ENCODE assay signal across 19 mouse cellular contexts in genomic region chr16:8581661-8582239, GRCm38 (mm10). TPM values are rescaled to one million over a fixed set of nuclear protein-coding genes. Genes with fewer than 3 reads are reported as not detected.
DNase-seq lines count a peak whose midpoint lies in the region; ATAC-seq and TF ChIP-seq lines count a peak whose summit lies in the region.
"Had no signal": no experiment of that assay in that cellular context is flagged by ENCODE, and none has a peak within 500 bp of the region (broad histone marks: within the 10 kb centered on the region; RNA-seq: fewer than 3 reads in every experiment).

No protein-coding gene starts in this region.

- no peaks in the 10 kb centered on the region for H3K27me3 ChIP-seq in heart, adult 2 months (ENCODE audit: control insufficient read depth, insufficient read depth, low read length)
- no peaks in the 10 kb centered on the region for H3K27me3 ChIP-seq in heart, embryonic 10.5 days (ENCODE audit: insufficient read depth, poor library complexity, severe bottlenecking)
- H3K27me3 ChIP-seq in liver, embryonic 14.5 days (ENCODE audit: control insufficient read depth, insufficient read depth, low read length) = no peaks in the 10 kb centered on the region
- H3K27me3 ChIP-seq in liver, embryonic 11.5 days (replicated peaks; ENCODE audit: control insufficient read depth, insufficient read depth, low read length) = no peaks in the 10 kb centered on the region
- H3K27me3 ChIP-seq in E14TG2a.4 (ENCODE audit: insufficient read depth, low read length) = no peaks in the 10 kb centered on the region
- H3K27me3 ChIP-seq: forebrain, embryonic 15.5 days; lung, embryonic 15.5 days; midbrain, embryonic 13.5 days had no signal

- H3K4me1 ChIP-seq in heart, adult 2 months (ENCODE audit: control insufficient read depth, insufficient read depth, low read length) = no peaks in the 10 kb centered on the region
- H3K4me1 ChIP-seq in heart, embryonic 10.5 days = no peaks in the 10 kb centered on the region
- H3K4me1 ChIP-seq in liver, embryonic 14.5 days (replicated peaks; ENCODE audit: control insufficient read depth in 2 of 2, insufficient read depth in 2 of 2, low read length in 1 of 2) = no peaks in the 10 kb centered on the region
- H3K4me1 ChIP-seq in liver, embryonic 11.5 days (replicated peaks; ENCODE audit: control insufficient read depth, insufficient read depth, low read length) = no peaks in the 10 kb centered on the region
- H3K4me1 ChIP-seq in E14TG2a.4 (replicated peaks; ENCODE audit: low read depth, low read length) = peaks cover 37% of the 10 kb centered on the region
- H3K4me1 ChIP-seq: forebrain, embryonic 15.5 days; lung, embryonic 15.5 days; midbrain, embryonic 13.5 days had no signal

- TF ChIP-seq POLR2A in heart, adult 2 months (IDR thresholded peaks at IDR 0.05; ENCODE audit: insufficient read depth, low read depth, low read length) = no peak

- peak; percentile 18; the same call in 1 of the 2 replicates for TF ChIP-seq CTCF in heart, adult 2 months (IDR thresholded peaks at IDR 0.05)
- peak; percentile 39 for TF ChIP-seq CTCF in liver, embryonic 14.5 days (IDR thresholded peaks at IDR 0.05; ENCODE audit: low read depth)
- TF ChIP-seq CTCF in E14TG2a.4 (conservative IDR thresholded peaks at IDR 0.05; ENCODE audit: low read length) = peak; percentile 65

- H3K79me2 ChIP-seq in heart, adult 2 months (replicated peaks; ENCODE audit: control insufficient read depth, insufficient read depth, low read length) = no peaks in the 10 kb centered on the region

- ATAC-seq in liver, embryonic 14.5 days (ENCODE audit: insufficient read depth) = no peak
- no peak for ATAC-seq in liver, embryonic 11.5 days (replicated peaks; ENCODE audit: low FRiP score)
- ATAC-seq in granulocyte monocyte progenitor cell, adult 5-6 weeks (replicated peaks; ENCODE audit: poor library complexity, severe bottlenecking) = no peak
- ATAC-seq: activated CD4-positive, CD25-positive, alpha-beta regulatory T cell, adult 4 months; forebrain, embryonic 15.5 days; inflammation-experienced regulatory T-cells, adult 6 months; midbrain, embryonic 13.5 days had no signal

- 0 out of 2 replicates have a peak, but pooled peaks cover 5% of the 10 kb centered on the region for H3K9me3 ChIP-seq in heart, embryonic 10.5 days
- H3K9me3 ChIP-seq in liver, embryonic 14.5 days (ENCODE audit: control insufficient read depth, low read length) = no peaks in the 10 kb centered on the region; the same call in none of the 2 replicates
- H3K9me3 ChIP-seq in liver, embryonic 11.5 days (ENCODE audit: control insufficient read depth, low read length) = no peaks in the 10 kb centered on the region; the same call in 1 of the 2 replicates
- no peaks in the 10 kb centered on the region for H3K9me3 ChIP-seq in E14TG2a.4 (ENCODE audit: low read length)
- H3K9me3 ChIP-seq: forebrain, embryonic 15.5 days; lung, embryonic 15.5 days; midbrain, embryonic 13.5 days had no signal

- no peak overlapping the region for H3K9ac ChIP-seq in heart, adult 2 months (ENCODE audit: low read depth, low read length)
- no peak overlapping the region for H3K9ac ChIP-seq in liver, embryonic 14.5 days (replicated peaks)
- no peak overlapping the region for H3K9ac ChIP-seq in liver, embryonic 11.5 days (ENCODE audit: low read depth, low read length)
- H3K9ac ChIP-seq: forebrain, embryonic 15.5 days; lung, embryonic 15.5 days; midbrain, embryonic 13.5 days had no signal

- TF ChIP-seq EP300 in heart, adult 2 months (IDR thresholded peaks at IDR 0.05; ENCODE audit: insufficient read depth, low read depth, low read length) = no peak
- TF ChIP-seq EP300 in liver, embryonic 14.5 days (IDR thresholded peaks at IDR 0.05; ENCODE audit: low read depth) = no peak

- DNase-seq in heart, adult 2 months = no peak
- no peak for DNase-seq in heart, embryonic 10.5 days (ENCODE audit: low spot score)
- DNase-seq in liver, embryonic 14.5 days (ENCODE audit: low read depth in 3 of 3, low spot score in 3 of 3) = no peak
- no peak for DNase-seq in liver, embryonic 11.5 days (ENCODE audit: low spot score)
- peak; percentile 56 for DNase-seq in ZHBTc4 (ENCODE audit: low read depth, low spot score)
- DNase-seq: adrenal gland, postnatal 14 days; cerebellum, adult 11-12 months; embryo, embryonic 11 days; heart, postnatal 36 days; kidney, adult 9 months; thymus, postnatal 36 days had no signal

- no peaks in the 10 kb centered on the region for H3K36me3 ChIP-seq in heart, adult 2 months (ENCODE audit: control insufficient read depth, insufficient read depth, low read length)
- H3K36me3 ChIP-seq in heart, embryonic 10.5 days = peaks cover 23% of the 10 kb centered on the region
- H3K36me3 ChIP-seq in liver, embryonic 14.5 days (replicated peaks; ENCODE audit: control insufficient read depth, insufficient read depth, low read depth) = no peaks in the 10 kb centered on the region
- peaks cover 5% of the 10 kb centered on the region; the same call in 1 of the 2 replicates for H3K36me3 ChIP-seq in liver, embryonic 11.5 days (ENCODE audit: control insufficient read depth, insufficient read depth, low read length)
- H3K36me3 ChIP-seq in E14TG2a.4 (ENCODE audit: insufficient read depth, low read length) = no peaks in the 10 kb centered on the region

- WGBS in heart, adult 2 months = 94% methylated on average over 6 of the region's 6 CpGs
- 93% methylated on average over 6 of the region's 6 CpGs for WGBS in heart, embryonic 10.5 days
- WGBS in liver, embryonic 14.5 days (ENCODE audit: insufficient replicate concordance) = 76% methylated on average over 6 of the region's 6 CpGs
- WGBS in liver, embryonic 11.5 days = 88% methylated on average over 6 of the region's 6 CpGs

- no peak overlapping the region for H3K4me2 ChIP-seq in liver, embryonic 14.5 days (ENCODE audit: low read depth)
- H3K4me2 ChIP-seq in liver, embryonic 11.5 days = no peak overlapping the region
- H3K4me2 ChIP-seq: forebrain, embryonic 15.5 days; lung, embryonic 15.5 days; midbrain, embryonic 13.5 days had no signal

- no peak overlapping the region for H3K4me3 ChIP-seq in heart, adult 2 months
- H3K4me3 ChIP-seq in heart, embryonic 10.5 days = no peak overlapping the region
- H3K4me3 ChIP-seq in liver, embryonic 14.5 days (ENCODE audit: insufficient read depth in 1 of 2, low read depth in 2 of 2, low read length in 2 of 2) = no peak overlapping the region
- no peak overlapping the region for H3K4me3 ChIP-seq in liver, embryonic 11.5 days (ENCODE audit: low read depth, low read length)
- H3K4me3 ChIP-seq in E14TG2a.4 (replicated peaks; ENCODE audit: low read length) = no peak overlapping the region
- H3K4me3 ChIP-seq: forebrain, embryonic 15.5 days; lung, embryonic 15.5 days; midbrain, embryonic 13.5 days; myocyte had no signal

- H3K27ac ChIP-seq in heart, adult 2 months = no peak overlapping the region
- H3K27ac ChIP-seq in heart, embryonic 10.5 days = no peak overlapping the region
- no peak overlapping the region for H3K27ac ChIP-seq in liver, embryonic 14.5 days
- H3K27ac ChIP-seq in liver, embryonic 11.5 days (ENCODE audit: low read depth, low read length) = no peak overlapping the region
- H3K27ac ChIP-seq: forebrain, embryonic 15.5 days; lung, embryonic 15.5 days; midbrain, embryonic 13.5 days had no signal

- intact Hi-C loops in heart, adult 2 months (cut with DNase I) = no loop called here

RNA-seq across cellular contexts. Expression of gene Pmm2, which starts 55.7 kb away (rescaled TPM):
- 10 to 100 TPM; 28.8 to 29.1 TPM for total RNA-seq in heart, adult 2 months (2021)
- polyA plus RNA-seq in heart, adult 2 months (2012; rRNA removed) = 38.8 and 50.2 TPM in 2 replicates
- polyA plus RNA-seq in heart, embryonic 10.5 days (2016; fragmentation: Nextera tagmentation; extraction: Ambion mirVana) = 49.1 and 52.8 TPM in 2 replicates
- 22.1 and 23.0 TPM in 2 replicates for polyA plus RNA-seq in liver, embryonic 14.5 days (2012; rRNA removed)
- 25.4 and 25.5 TPM in 2 replicates for polyA plus RNA-seq in liver, embryonic 14.5 days (2014; fragmentation: Nextera tagmentation; extraction: Ambion mirVana)
- 52.9 and 55.8 TPM in 2 replicates for polyA plus RNA-seq in liver, embryonic 11.5 days (2014; fragmentation: Nextera tagmentation; extraction: Ambion mirVana)
- total RNA-seq in granulocyte monocyte progenitor cell, adult 5-6 weeks (2014; fragmentation: Nextera tagmentation) = 59.0 and 70.4 TPM in 2 replicates
- total RNA-seq in granulocyte monocyte progenitor cell, adult 5-6 weeks (2017) = 45.5 and 59.1 TPM in 2 replicates

RNA-seq across cellular contexts. Expression of gene Tmem186, which starts 55.8 kb away (rescaled TPM):
- total RNA-seq in heart, adult 2 months (2021) = 10 to 100 TPM; 17.2 to 19.1 TPM
- polyA plus RNA-seq in heart, adult 2 months (2012; rRNA removed) = 13.7 and 20.0 TPM in 2 replicates
- polyA plus RNA-seq in heart, embryonic 10.5 days (2016; fragmentation: Nextera tagmentation; extraction: Ambion mirVana) = 19.2 and 20.9 TPM in 2 replicates
- 6.2 and 7.9 TPM in 2 replicates for polyA plus RNA-seq in liver, embryonic 14.5 days (2012; rRNA removed)
- 6.3 and 6.5 TPM in 2 replicates for polyA plus RNA-seq in liver, embryonic 14.5 days (2014; fragmentation: Nextera tagmentation; extraction: Ambion mirVana)
- 16.4 and 19.4 TPM in 2 replicates for polyA plus RNA-seq in liver, embryonic 11.5 days (2014; fragmentation: Nextera tagmentation; extraction: Ambion mirVana)
- total RNA-seq in granulocyte monocyte progenitor cell, adult 5-6 weeks (2014; fragmentation: Nextera tagmentation) = 9.1 and 10.4 TPM in 2 replicates
- total RNA-seq in granulocyte monocyte progenitor cell, adult 5-6 weeks (2017) = 13.9 and 21.9 TPM in 2 replicates
